Mouse (Mus musculus): ENCODE results near the gene Tsen54.

GRCm38 (mm10) chr11:115833021-115833513 lies 18.5 kb downstream of the Tsen54 start:
- peak; percentile 14; the same call in 1 of the 2 replicates for TF ChIP-seq CTCF (IDR thresholded peaks at IDR 0.05)
- no peak for TF ChIP-seq POLR2A (IDR thresholded peaks at IDR 0.05; ENCODE audit: insufficient read depth, low read depth, low read length)

Measured in heart, adult 2 months (tissue).